Mouse (Mus musculus) spleen, adult 2 months (tissue): ENCODE measurements at regions not wholly inside any gene's neighbourhood (a gene's known extent, or its start where the extent isn't known, plus 50 kb on each side); places are given as distances from the start of the nearest gene placed in this dataset.
"Not testable (repeated sequence)": the region's sequence is repeated elsewhere in the genome, so short reads cannot be mapped to it uniquely, and the experiment has no call there.

Experiments used
- DNase-seq, 2 experiments: peaks; one replicate each; pipeline versions ENCODE4 v3.0.0 to v3.0.0-alpha.2; 2012 to 2021; ENCODE audit warnings: low spot score in 2 of 2, low read depth in 1 of 2
- H3K27ac ChIP-seq: fragments of 200-500 bp; 2 replicates; pipeline ENCODE4 v1.5.1; 2012; ENCODE audit warnings: low read length, inconsistent platforms; ENCODE audit not compliant: insufficient read depth
- H3K27me3 ChIP-seq: fragments of 200-500 bp; 2 replicates; pipeline ENCODE4 v1.6.1; 2012; ENCODE audit warnings: mild to moderate bottlenecking, moderate library complexity, low read length, inconsistent platforms; ENCODE audit not compliant: control insufficient read depth, insufficient read depth
- H3K36me3 ChIP-seq: fragments of 200-500 bp; 2 replicates; pipeline ENCODE4 v1.6.1; 2012; ENCODE audit warnings: mild to moderate bottlenecking, low read length, inconsistent platforms; ENCODE audit not compliant: control insufficient read depth, insufficient read depth
- H3K4me1 ChIP-seq: fragments of 200-500 bp; 2 replicates; pipeline ENCODE4 v1.6.1; 2011; ENCODE audit warnings: inconsistent platforms; ENCODE audit not compliant: control insufficient read depth, insufficient read depth, insufficient read length
- H3K4me3 ChIP-seq: fragments of 200-500 bp; 2 replicates; pipeline ENCODE4 v1.5.1; 2011; ENCODE audit warnings: mild to moderate bottlenecking, inconsistent platforms; ENCODE audit not compliant: insufficient read depth, insufficient read length; ENCODE audit errors: extremely low read depth
- CTCF ChIP-seq: fragments of 200-500 bp; IDR thresholded peaks from 2 replicates; pipeline ENCODE4 v1.5.1; 2011; ENCODE audit warnings: mild to moderate bottlenecking, inconsistent platforms; ENCODE audit not compliant: insufficient read depth, insufficient read length, insufficient replicate concordance; ENCODE audit errors: extremely low read depth
- POLR2A ChIP-seq: fragments of 200-500 bp; IDR thresholded peaks from 2 replicates; pipeline ENCODE4 v1.6.1; 2011; ENCODE audit warnings: low read depth, low read length, inconsistent platforms
- WGBS: fragments of 180-500 bp; shearing (Covaris S2); methylation state at CpG from one replicate; pipeline ENCODE4 v1.1.7; 2018; 5-methylcytosine and 5-hydroxymethylcytosine counted together

GRCm38 (mm10) chr15:91971411-91971810 is 79.6 kb upstream of the Cntn1 start:
- Histone ChIP-seq H3K36me3 (no peaks in the 10 kb centered on the region), H3K4me3 (no peak overlapping the region), H3K27me3 (no peaks in the 10 kb centered on the region), H3K27ac (no peak overlapping the region), H3K4me1 (no peaks in the 10 kb centered on the region)
- WGBS: 69% methylated on average over 3 of the region's 3 CpGs
- TF ChIP-seq CTCF (no peak), POLR2A (no peak)
- no peak for DNase-seq

GRCm38 (mm10) chr15:91971846-91972245 is 79.1 kb upstream of the Cntn1 start:
- DNase-seq: no peak
- Histone ChIP-seq H3K27ac (no peak overlapping the region), H3K4me1 (no peaks in the 10 kb centered on the region), H3K4me3 (no peak overlapping the region), H3K36me3 (no peaks in the 10 kb centered on the region), H3K27me3 (no peaks in the 10 kb centered on the region)
- TF ChIP-seq CTCF: no peak
- TF ChIP-seq POLR2A: no peak
- WGBS: 41% methylated on average over 5 of the region's 5 CpGs

DNA sequence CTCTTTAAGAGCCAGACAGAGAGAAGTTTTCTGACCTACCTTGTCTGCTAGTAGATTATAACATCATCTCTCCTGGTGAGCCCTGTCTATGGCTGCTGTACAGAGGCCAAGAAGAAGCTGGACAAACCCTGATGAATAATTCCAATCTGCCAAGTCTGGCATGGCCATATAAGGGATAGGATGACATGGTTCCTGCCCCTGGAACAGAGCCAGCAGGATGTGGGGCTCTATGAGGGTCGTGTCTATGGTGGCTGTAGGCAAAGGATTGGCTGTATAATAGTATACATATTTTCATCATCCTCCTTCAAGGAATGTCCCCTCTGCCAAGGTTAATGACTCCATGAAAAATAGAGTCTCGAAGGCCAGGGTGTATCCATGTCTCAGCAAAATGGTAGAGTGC is 75.4 kb upstream of the Cntn1 start:
- Histone ChIP-seq H3K4me3 (no peak overlapping the region), H3K4me1 (no peaks in the 10 kb centered on the region), H3K36me3 (no peaks in the 10 kb centered on the region), H3K27me3 (no peaks in the 10 kb centered on the region), H3K27ac (no peak overlapping the region)
- 58% methylated on average over 2 of the region's 2 CpGs for whole genome bisulfite sequencing
- TF ChIP-seq CTCF (no peak), POLR2A (no peak)
- DNase-seq: no peak

- 96% methylated on average over 15 of the region's 15 CpGs for WGBS
- not testable (repeated sequence) for H3K36me3 ChIP-seq, H3K4me1 ChIP-seq, DNase-seq, H3K27me3 ChIP-seq, H3K4me3 ChIP-seq, H3K27ac ChIP-seq
These were observed 67.8 kb upstream of the Cntn1 start for GRCm38 (mm10) chr15:91983186-91983585.

GRCm38 (mm10) chr15:92000086-92000485 is 50.9 kb upstream of the Cntn1 start:
- Histone ChIP-seq H3K4me3 (no peak overlapping the region), H3K27ac (no peak overlapping the region), H3K27me3 (no peaks in the 10 kb centered on the region), H3K4me1 (no peaks in the 10 kb centered on the region), H3K36me3 (no peaks in the 10 kb centered on the region)
- DNase-seq: no peak
- TF ChIP-seq CTCF (no peak), POLR2A (no peak)
- 86% methylated on average over 6 of the region's 6 CpGs for WGBS
